Mouse (Mus musculus) embryo, embryonic 11.5 days (tissue): ENCODE data around the gene Bod1l.

Experiments used
- DNase-seq: peaks from one replicate; pipeline ENCODE4 v3.0.0-alpha.2; 2012; ENCODE audit warnings: low read depth, low spot score

The Bod1l gene

GRCm38 (mm10) chr5:41801622-41802021 lies 42.5 kb downstream of the Bod1l start:
- no peak for DNase-seq

- DNase-seq: no peak
Measured at GRCm38 (mm10) chr5:41794434-41794833, 49.7 kb downstream of the Bod1l start.

- DNase-seq: no peak
Measured at GRCm38 (mm10) chr5:41790517-41790916, 53.6 kb downstream of the Bod1l start.

GRCm38 (mm10) chr5:41788877-41789276 lies 55.2 kb downstream of the Bod1l start:
- no peak for DNase-seq

GRCm38 (mm10) chr5:41781890-41782289 lies 62.2 kb downstream of the Bod1l start:
- DNase-seq: no peak

GRCm38 (mm10) chr5:41780026-41780425 lies 64.1 kb downstream of the Bod1l start:
- DNase-seq: no peak

- no peak for DNase-seq
Measured at GRCm38 (mm10) chr5:41775728-41776127, 68.4 kb downstream of the Bod1l start.

- no peak for DNase-seq
Measured at GRCm38 (mm10) chr5:41775273-41775672, 68.8 kb downstream of the Bod1l start.

GRCm38 (mm10) chr5:41768382-41769040 lies 75.6 kb downstream of the Bod1l start:
- DNase-seq: peak; percentile 81

- DNase-seq: no peak
Measured at GRCm38 (mm10) chr5:41767296-41768200, 76.6 kb downstream of the Bod1l start.

- DNase-seq: no peak
Measured at GRCm38 (mm10) chr5:41766406-41767010, 77.6 kb downstream of the Bod1l start.

GRCm38 (mm10) chr5:41765626-41766405 lies 78.3 kb downstream of the Bod1l start:
- no peak for DNase-seq

GRCm38 (mm10) chr5:41763731-41764721 lies 80.1 kb downstream of the Bod1l start, which contains the start of gene Nkx3-2:
Gene Nkx3-2, minus strand, starts transcription at chr5:41764501.
- peak; percentile 59 for DNase-seq

GRCm38 (mm10) chr5:41762947-41763730 lies 81.0 kb downstream of the Bod1l start:
- no peak for DNase-seq

GRCm38 (mm10) chr5:41762141-41762946 lies 81.8 kb downstream of the Bod1l start:
- no peak for DNase-seq

GRCm38 (mm10) chr5:41761509-41762140 lies 82.5 kb downstream of the Bod1l start:
- no peak for DNase-seq

GRCm38 (mm10) chr5:41760831-41761508 lies 83.1 kb downstream of the Bod1l start:
- DNase-seq: no peak

GRCm38 (mm10) chr5:41760071-41760470 lies 84.0 kb downstream of the Bod1l start:
- no peak for DNase-seq
